Mouse (Mus musculus): ENCODE measurements around the gene Hspa12b.

The Hspa12b gene

GRCm38 (mm10) chr2:131130849-131131248 lies 3.8 kb downstream of the Hspa12b start:
- no peak for DNase-seq

GRCm38 (mm10) chr2:131132111-131132888 lies 5.2 kb downstream of the Hspa12b start:
- no peak for DNase-seq

- DNase-seq = no peak
Observed at GRCm38 (mm10) chr2:131132930-131133547, 6.0 kb downstream of the Hspa12b start, which contains the start of gene Gm11037. Gene Gm11037 (plus strand): TSS chr2:131133497.

GRCm38 (mm10) chr2:131134381-131134780 lies 7.3 kb downstream of the Hspa12b start:
- peak; percentile 75 to 81 for DNase-seq

- no peak for DNase-seq
Observed at GRCm38 (mm10) chr2:131134826-131135400, 7.8 kb downstream of the Hspa12b start.

GRCm38 (mm10) chr2:131135521-131136139 lies 8.6 kb downstream of the Hspa12b start:
- no peak for DNase-seq

GRCm38 (mm10) chr2:131138296-131138695 lies 11.2 kb downstream of the Hspa12b start:
- peak in 1 of 2 experiments; percentile 2 for DNase-seq

- peak in 1 of 2 experiments; percentile 2 for DNase-seq
Observed at GRCm38 (mm10) chr2:131138760-131139159, 11.7 kb downstream of the Hspa12b start.

- peak in 1 of 2 experiments; percentile 2 for DNase-seq
Observed at GRCm38 (mm10) chr2:131139287-131139686, 12.2 kb downstream of the Hspa12b start.

GRCm38 (mm10) chr2:131139886-131140532 lies 12.9 kb downstream of the Hspa12b start:
- peak; percentile 28 to 56 for DNase-seq

- no peak for DNase-seq
Observed at GRCm38 (mm10) chr2:131140533-131140905, 13.4 kb downstream of the Hspa12b start.

GRCm38 (mm10) chr2:131141336-131141986 lies 14.4 kb downstream of the Hspa12b start:
- DNase-seq = no peak

- DNase-seq = peak; percentile 76 to 82
Observed at GRCm38 (mm10) chr2:131142592-131142991, 15.5 kb downstream of the Hspa12b start.

GRCm38 (mm10) chr2:131143007-131143780 lies 16.1 kb downstream of the Hspa12b start:
- DNase-seq = no peak

GRCm38 (mm10) chr2:131145121-131145520 lies 18.0 kb downstream of the Hspa12b start:
- DNase-seq = no peak

GRCm38 (mm10) chr2:131145536-131145935 lies 18.5 kb downstream of the Hspa12b start:
- DNase-seq = no peak

GRCm38 (mm10) chr2:131146193-131147042 lies 19.3 kb downstream of the Hspa12b start:
- no peak for DNase-seq

GRCm38 (mm10) chr2:131147043-131147365 lies 19.9 kb downstream of the Hspa12b start:
- DNase-seq = no peak

GRCm38 (mm10) chr2:131148353-131149253 lies 21.5 kb downstream of the Hspa12b start:
- DNase-seq = no peak

- no peak for DNase-seq
Observed at GRCm38 (mm10) chr2:131149254-131149578, 22.1 kb downstream of the Hspa12b start.
